Mouse (Mus musculus) olfactory bulb, adult 2 months (tissue): ENCODE results near the gene Synpo2. TPM values are rescaled to one million over a fixed set of nuclear protein-coding genes. Genes with fewer than 3 reads are reported as not detected.

Experiments
- H3K27ac ChIP-seq: fragments of 200-500 bp; 2 replicates; pipeline ENCODE4 v1.5.1; 2012; ENCODE audit warnings: low read depth, low read length; ENCODE audit not compliant: insufficient read depth
- H3K4me1 ChIP-seq: fragments of 200-500 bp; 2 replicates; pipeline ENCODE4 v1.6.1; 2012; ENCODE audit warnings: low read length; ENCODE audit not compliant: control insufficient read depth, insufficient read depth
- H3K4me3 ChIP-seq: fragments of 200-500 bp; 2 replicates; pipeline ENCODE4 v1.5.1; 2012; ENCODE audit warnings: mild to moderate bottlenecking, low read depth, low read length, moderate library complexity; ENCODE audit not compliant: insufficient read depth
- CTCF ChIP-seq: fragments of 200-500 bp; IDR thresholded peaks from 2 replicates; pipeline ENCODE4 v1.5.1; 2012; ENCODE audit warnings: low read depth, mild to moderate bottlenecking, low read length, moderate library complexity; ENCODE audit not compliant: insufficient read depth
- POLR2A ChIP-seq: fragments of 200-500 bp; IDR thresholded peaks from 2 replicates; pipeline ENCODE4 v1.6.1; 2012; ENCODE audit warnings: mild to moderate bottlenecking, low read depth, low read length, moderate library complexity; ENCODE audit not compliant: insufficient read depth
- WGBS: fragments of 180-500 bp; shearing (Covaris S2); methylation state at CpG from one replicate; pipeline ENCODE4 v1.1.7; 2018; 5-methylcytosine and 5-hydroxymethylcytosine counted together
- polyA plus RNA-seq: library from polyadenylated mRNA; stranded (reverse); fragments of >200 nt; gene quantifications from 2 replicates; pipeline ENCODE4 v1.2.4, GENCODE M21; 2012; ENCODE audit warnings: low replicate concordance; ENCODE audit not compliant: missing spikeins, insufficient read depth, insufficient read length

Gene Synpo2
- polyA plus RNA-seq: not detected in 2 replicates

- TF ChIP-seq POLR2A (no peak; the same call in 1 of the 2 replicates), CTCF (0 out of 2 replicates have a peak, but pooled peaks have one; percentile 10)
- Histone ChIP-seq H3K27ac (no peak within 1 kb of the TSS), H3K4me3 (peak within 1 kb of the TSS; percentile 61), H3K4me1 (peaks cover 5% of the 10 kb centered on the region)
- WGBS: 1% methylated on average over 20 of the region's 20 CpGs
Measured at GRCm38 (mm10) chr3:123235921-123236320, at the start of gene Synpo2. TSS of gene Synpo2 (minus strand) at chr3:123236149.

- TF ChIP-seq CTCF: no peak
- TF ChIP-seq POLR2A: no peak
- Histone ChIP-seq H3K4me3 (no peak overlapping the region), H3K4me1 (no peaks in the 10 kb centered on the region), H3K27ac (no peak overlapping the region)
Measured at GRCm38 (mm10) chr3:123285649-123286048, 49.7 kb upstream of the Synpo2 start.

DNA sequence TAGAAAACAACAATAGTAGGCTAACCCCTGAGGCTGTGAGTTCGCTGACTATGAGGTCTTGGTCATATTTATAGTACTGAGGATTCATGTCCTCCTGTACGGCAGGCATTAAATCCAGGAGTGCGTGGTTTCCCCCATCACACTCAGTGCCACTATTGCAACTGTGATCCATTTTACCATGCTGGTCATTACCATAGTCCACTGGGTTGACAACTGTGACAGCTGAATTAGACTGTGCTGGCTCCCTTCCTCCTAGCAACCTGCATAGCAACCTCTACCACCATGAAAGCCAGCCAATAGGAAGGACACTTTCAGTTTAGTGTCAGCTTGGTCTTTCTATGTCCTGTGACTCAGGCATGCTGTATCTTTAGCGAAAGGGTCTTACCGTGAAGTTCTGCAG lies 48.3 kb upstream of the Synpo2 start:
- 97% methylated on average over 5 of the region's 5 CpGs for WGBS

GRCm38 (mm10) chr3:123282866-123283615 lies 47.1 kb upstream of the Synpo2 start:
- WGBS: 88% methylated on average over 12 of the region's 12 CpGs
- no peaks in the 10 kb centered on the region for H3K4me1 ChIP-seq
- no peak overlapping the region for H3K4me3 ChIP-seq
- TF ChIP-seq POLR2A (no peak), CTCF (no peak)
- no peak overlapping the region for H3K27ac ChIP-seq

More for the DNA sequence above, 48.3 kb upstream of the Synpo2 start:
- TF ChIP-seq CTCF: no peak
- TF ChIP-seq POLR2A: no peak
- H3K4me3 ChIP-seq: no peak overlapping the region
- no peaks in the 10 kb centered on the region for H3K4me1 ChIP-seq
- no peak overlapping the region for H3K27ac ChIP-seq

DNA sequence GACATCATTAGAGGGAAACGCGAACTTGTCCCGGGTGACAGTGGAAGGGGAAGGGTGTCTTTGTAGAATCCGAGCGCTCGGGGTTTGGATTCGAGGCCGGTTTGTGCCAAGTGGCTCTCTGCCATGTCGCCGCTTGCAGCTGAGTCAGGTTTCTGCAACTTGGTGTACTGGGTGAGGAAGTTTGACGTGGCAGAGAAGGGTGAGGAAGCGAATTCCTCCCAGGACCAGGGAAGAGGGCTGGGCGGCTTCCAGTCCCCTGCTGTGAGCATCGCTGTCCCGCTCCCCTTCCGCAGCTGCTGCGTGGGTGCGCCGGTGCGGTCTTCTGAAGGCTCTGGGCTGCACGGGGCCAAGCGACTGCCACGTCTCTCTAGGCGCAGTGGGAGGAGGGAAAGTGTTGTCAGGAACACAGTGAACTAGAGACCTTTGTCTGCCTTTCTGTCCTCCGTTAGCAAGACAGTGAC lies 31.8 kb upstream of the Synpo2 start:
- Histone ChIP-seq H3K4me3 (peak overlapping the region; percentile 87), H3K4me1 (peaks cover 4% of the 10 kb centered on the region; the same call in 1 of the 2 replicates), H3K27ac (no peak overlapping the region)
- TF ChIP-seq CTCF (no peak), POLR2A (no peak)
- under 1% methylated on average over 25 of the region's 25 CpGs for WGBS

GRCm38 (mm10) chr3:123266753-123267651 lies 31.1 kb upstream of the Synpo2 start, which contains the start of gene Sec24d:
TSS of gene Sec24d (plus strand) at chr3:123267455.
- 2% methylated on average over 68 of the region's 68 CpGs for WGBS
- H3K27ac ChIP-seq: no peak within 1 kb of the TSS
- H3K4me3 ChIP-seq: peak within 1 kb of the TSS; percentile 87
- peak; percentile 44; the same call in 1 of the 2 replicates for TF ChIP-seq POLR2A
- no peak for TF ChIP-seq CTCF
- H3K4me1 ChIP-seq: peaks cover 4% of the 10 kb centered on the region; the same call in 1 of the 2 replicates

- Histone ChIP-seq H3K4me1 (peaks cover 4% of the 10 kb centered on the region; the same call in 1 of the 2 replicates), H3K27ac (no peak overlapping the region), H3K4me3 (peak overlapping the region; percentile 32; the same call in 1 of the 2 replicates)
- TF ChIP-seq CTCF (no peak), POLR2A (no peak)
- 50% methylated on average over 6 of the region's 6 CpGs for WGBS
Measured at GRCm38 (mm10) chr3:123264706-123265105, 28.8 kb upstream of the Synpo2 start.

GRCm38 (mm10) chr3:123258709-123259108 lies 22.8 kb upstream of the Synpo2 start:
- H3K4me1 ChIP-seq: no peaks in the 10 kb centered on the region
- no peak overlapping the region for H3K27ac ChIP-seq
- no peak overlapping the region for H3K4me3 ChIP-seq
- TF ChIP-seq CTCF (no peak), POLR2A (no peak)
- 71% methylated on average over 4 of the region's 4 CpGs for WGBS

- no peak for TF ChIP-seq CTCF
- no peak for TF ChIP-seq POLR2A
- WGBS: 81% methylated on average over 11 of the region's 11 CpGs
- H3K27ac ChIP-seq: no peak overlapping the region
- no peaks in the 10 kb centered on the region for H3K4me1 ChIP-seq
- H3K4me3 ChIP-seq: no peak overlapping the region
Measured at GRCm38 (mm10) chr3:123256181-123257101, 20.5 kb upstream of the Synpo2 start.
